Mouse (Mus musculus): ENCODE results near the gene Ttc36. TPM values are rescaled to one million over a fixed set of nuclear protein-coding genes. Genes with fewer than 3 reads are reported as not detected.

Gene Ttc36
- not detected for polyA plus RNA-seq (2017; shearing (Covaris generic))

DNA sequence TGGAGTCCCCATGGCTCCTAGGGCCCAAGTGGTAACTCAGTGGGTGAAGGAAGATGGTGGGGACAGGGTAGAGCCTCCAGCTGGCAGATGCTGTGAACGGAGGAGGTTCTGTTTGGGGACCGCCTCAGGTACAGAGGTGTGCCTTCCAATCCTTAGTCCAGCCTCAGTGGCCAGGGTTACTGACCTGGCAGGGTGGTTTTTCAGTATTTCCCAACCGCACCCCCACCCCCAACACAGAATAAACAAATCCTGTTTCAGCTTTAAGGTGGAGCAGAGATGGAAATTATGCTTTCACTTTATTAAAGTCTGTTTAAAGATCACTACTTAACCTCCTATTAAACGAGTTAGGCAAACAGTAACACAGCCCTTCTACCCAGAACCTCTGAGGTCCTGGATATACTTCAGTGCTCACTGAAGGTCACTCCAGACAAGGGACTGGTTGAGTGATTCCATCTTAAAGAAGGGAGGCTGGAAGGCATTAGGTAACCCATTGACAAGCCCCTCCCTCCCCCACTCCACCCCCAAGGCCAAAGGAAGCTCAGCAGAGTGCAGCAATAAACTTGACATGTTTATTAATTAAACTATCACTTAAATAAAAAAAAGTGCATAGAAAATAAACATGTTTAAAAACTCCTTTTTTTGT, at the start of gene Ttc36:
Gene Ttc36 (minus strand): TSS at position 265 of the 643 bp plus-strand sequence.

GRCm38 (mm10) chr9:44799102-44799957, 3.5 kb downstream of the Ttc36 start, which contains the start of gene Tmem25:
Gene Tmem25, minus strand, starts transcription at chr9:44799307.

GRCm38 (mm10) chr9:44767101-44768028, 35.5 kb downstream of the Ttc36 start, which contains the start of the genes Arcn1 and Ift46:
Gene Arcn1, minus strand, starts transcription at chr9:44767845.
Gene Ift46, plus strand, starts transcription at chr9:44767908.

Other genes starting within 250 kb of the Ttc36 start
- 41.1 TPM for gene Cxcr5, start 241.2 kb downstream of the Ttc36 start, polyA plus RNA-seq (2017; shearing (Covaris generic))
- 35.7 TPM for gene Ddx6, start 198.2 kb downstream of the Ttc36 start, polyA plus RNA-seq (2017; shearing (Covaris generic))
- gene Treh, start 129.8 kb downstream of the Ttc36 start, polyA plus RNA-seq (2017; shearing (Covaris generic)), result not detected
- gene Phldb1, start 67.9 kb downstream of the Ttc36 start, polyA plus RNA-seq (2017; shearing (Covaris generic)), result 0.72 TPM
- gene Arcn1, start 35.2 kb downstream of the Ttc36 start, polyA plus RNA-seq (2017; shearing (Covaris generic)), result 158 TPM
- 54.0 TPM for gene Ift46, start 35.2 kb downstream of the Ttc36 start, polyA plus RNA-seq (2017; shearing (Covaris generic))
- gene Tmem25, start 3.8 kb downstream of the Ttc36 start, polyA plus RNA-seq (2017; shearing (Covaris generic)), result 0.20 TPM
- gene Kmt2a, start 78.2 kb upstream of the Ttc36 start, polyA plus RNA-seq (2017; shearing (Covaris generic)), result 96.1 TPM
- gene Atp5l, start 117.7 kb upstream of the Ttc36 start, polyA plus RNA-seq (2017; shearing (Covaris generic)), result 336 TPM
- 47.2 TPM for gene Ube4a, start 162.5 kb upstream of the Ttc36 start, polyA plus RNA-seq (2017; shearing (Covaris generic))
- 1,221 TPM for gene Cd3g, start 177.4 kb upstream of the Ttc36 start, polyA plus RNA-seq (2017; shearing (Covaris generic))
- gene Cd3d, start 178.7 kb upstream of the Ttc36 start, polyA plus RNA-seq (2017; shearing (Covaris generic)), result 831 TPM
- 1,336 TPM for gene Cd3e, start 206.6 kb upstream of the Ttc36 start, polyA plus RNA-seq (2017; shearing (Covaris generic))
- not detected for gene Mpzl2, start 236.7 kb upstream of the Ttc36 start, polyA plus RNA-seq (2017; shearing (Covaris generic))